Mouse (Mus musculus): ENCODE data around the gene Nphs2.
A peak's percentile ranks its signal among the peaks of the same experiment; 100 is the strongest.
"Not testable (repeated sequence)": the region's sequence is repeated elsewhere in the genome, so short reads cannot be mapped to it uniquely, and the experiment has no call there.

The Nphs2 gene

GRCm38 (mm10) chr1:156310630-156311029 lies at the start of gene Nphs2:
Gene Nphs2, plus strand, starts transcription at chr1:156310727.
- DNase-seq, result peak; percentile 46 to 55

GRCm38 (mm10) chr1:156263352-156263751 lies 47.2 kb upstream of the Nphs2 start:
- peak; percentile 79 to 81 for DNase-seq

- no peak for DNase-seq
Observed at GRCm38 (mm10) chr1:156263946-156264345, 46.6 kb upstream of the Nphs2 start.

- not testable (repeated sequence) for DNase-seq
Observed at GRCm38 (mm10) chr1:156268546-156268945, 42.0 kb upstream of the Nphs2 start.

GRCm38 (mm10) chr1:156270471-156270870 lies 40.1 kb upstream of the Nphs2 start:
- no peak for DNase-seq

- DNase-seq, result no peak
Observed at GRCm38 (mm10) chr1:156271654-156272053, 38.9 kb upstream of the Nphs2 start.

GRCm38 (mm10) chr1:156273647-156274046 lies 36.9 kb upstream of the Nphs2 start:
- no peak for DNase-seq

- DNase-seq, result no peak
Observed at GRCm38 (mm10) chr1:156280131-156280530, 30.4 kb upstream of the Nphs2 start.

- DNase-seq, result no peak
Observed at GRCm38 (mm10) chr1:156284207-156284606, 26.3 kb upstream of the Nphs2 start.

- no peak for DNase-seq
Observed at GRCm38 (mm10) chr1:156284851-156285540, 25.5 kb upstream of the Nphs2 start.

GRCm38 (mm10) chr1:156285541-156285896 lies 25.0 kb upstream of the Nphs2 start:
- DNase-seq, result no peak

- no peak for DNase-seq
Observed at GRCm38 (mm10) chr1:156288556-156289221, 21.8 kb upstream of the Nphs2 start.

GRCm38 (mm10) chr1:156289222-156289587 lies 21.3 kb upstream of the Nphs2 start:
- DNase-seq, result not testable (repeated sequence)

GRCm38 (mm10) chr1:156290016-156290415 lies 20.5 kb upstream of the Nphs2 start:
- DNase-seq, result no peak

GRCm38 (mm10) chr1:156302911-156303749 lies 7.4 kb upstream of the Nphs2 start, which contains the start of gene Tdrd5:
Gene Tdrd5, minus strand, starts transcription at chr1:156303664.
- DNase-seq, result peak; percentile 54 to 71

- DNase-seq, result no peak
Observed at GRCm38 (mm10) chr1:156308595-156308994, 1.9 kb upstream of the Nphs2 start.

- DNase-seq, result no peak
Observed at GRCm38 (mm10) chr1:156323126-156323525, 12.6 kb downstream of the Nphs2 start.

- no peak for DNase-seq
Observed at GRCm38 (mm10) chr1:156340847-156341246, 30.3 kb downstream of the Nphs2 start.

- no peak for DNase-seq
Observed at GRCm38 (mm10) chr1:156344433-156344832, 33.9 kb downstream of the Nphs2 start.

GRCm38 (mm10) chr1:156345633-156346032 lies 35.1 kb downstream of the Nphs2 start:
- no peak for DNase-seq

- no peak for DNase-seq
Observed at GRCm38 (mm10) chr1:156349031-156349430, 38.5 kb downstream of the Nphs2 start.

- no peak for DNase-seq
Observed at GRCm38 (mm10) chr1:156350441-156350840, 39.9 kb downstream of the Nphs2 start.

- DNase-seq, result no peak
Observed at GRCm38 (mm10) chr1:156352466-156352865, 41.9 kb downstream of the Nphs2 start.

- no peak for DNase-seq
Observed at GRCm38 (mm10) chr1:156365740-156366139, 55.2 kb downstream of the Nphs2 start, which contains the start of gene Gm2000. Gene Gm2000, plus strand, starts transcription at chr1:156366040.
